Mouse (Mus musculus): ENCODE results near the gene Lrig2. TPM values are rescaled to one million over a fixed set of nuclear protein-coding genes. Genes with fewer than 3 reads are reported as not detected.
A peak's percentile ranks its signal among the peaks of the same experiment; 100 is the strongest.

Lrig2 gene
- total RNA-seq, 2 experiments from 2014 or later = 35.9 to 36.9 TPM

GRCm38 (mm10) chr3:104514510-104514909, 2.8 kb upstream of the Lrig2 start:
- DNase-seq = no peak
- intact Hi-C loops (cut with DNase I) = loop anchor here (5.0 kb wide), 1 partner anchor 168 kb away; no protein-coding TSS in a partner anchor

DNA sequence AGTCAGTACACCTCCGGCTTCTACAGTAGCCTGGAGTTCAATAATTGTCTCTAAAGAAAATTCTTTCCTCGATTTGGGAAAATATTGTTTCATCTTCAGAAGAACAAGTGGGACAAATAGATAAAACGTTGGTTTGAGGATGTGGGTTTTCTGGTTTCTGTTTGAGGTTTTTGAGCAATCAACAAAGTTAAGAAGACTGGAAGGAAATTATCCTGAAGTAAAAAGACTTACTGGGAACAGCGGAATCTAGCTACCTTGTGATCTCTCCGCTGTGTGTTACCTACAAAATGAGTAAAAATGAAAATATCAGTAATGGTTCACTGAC, 668 bp upstream of the Lrig2 start:
- no peak for DNase-seq
- intact Hi-C loops (cut with DNase I) = loop anchor here (5.0 kb wide), 1 partner anchor 170 kb away; no protein-coding TSS in a partner anchor

DNA sequence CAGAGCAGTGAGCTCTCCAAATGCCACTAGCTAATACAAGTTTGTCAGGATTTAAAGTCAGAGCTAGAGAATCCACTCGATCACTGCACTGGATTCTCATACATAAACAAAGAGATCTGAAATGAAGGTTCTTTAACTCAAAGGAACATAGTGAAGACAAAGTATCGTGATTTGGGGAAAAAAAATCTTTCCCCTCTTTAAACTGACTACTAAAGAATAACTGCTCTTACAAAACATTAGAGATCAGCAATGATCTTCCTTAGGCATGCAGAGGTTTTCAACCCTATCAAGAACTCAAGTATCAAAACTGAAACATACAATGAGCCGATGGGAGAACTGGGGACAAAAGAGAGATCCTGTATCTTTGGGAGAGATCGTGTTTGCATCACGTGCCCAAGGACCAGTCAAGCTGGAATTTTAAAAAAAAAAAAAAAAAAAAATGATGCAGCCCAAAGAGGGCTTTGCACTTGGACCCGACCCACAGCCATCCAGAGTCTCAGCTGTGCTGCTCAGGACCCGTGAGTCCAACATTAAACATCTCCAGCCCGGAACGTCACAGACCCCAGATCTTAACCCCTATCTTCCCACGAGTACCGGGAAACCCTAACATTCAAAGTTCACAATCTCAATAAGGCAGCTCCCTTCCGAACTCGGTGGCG, 818 bp downstream of the Lrig2 start:
- intact Hi-C loops (cut with DNase I) = loop anchor here (5.0 kb wide), 1 partner anchor 171 kb away; no protein-coding TSS in a partner anchor
- no peak for DNase-seq

DNA sequence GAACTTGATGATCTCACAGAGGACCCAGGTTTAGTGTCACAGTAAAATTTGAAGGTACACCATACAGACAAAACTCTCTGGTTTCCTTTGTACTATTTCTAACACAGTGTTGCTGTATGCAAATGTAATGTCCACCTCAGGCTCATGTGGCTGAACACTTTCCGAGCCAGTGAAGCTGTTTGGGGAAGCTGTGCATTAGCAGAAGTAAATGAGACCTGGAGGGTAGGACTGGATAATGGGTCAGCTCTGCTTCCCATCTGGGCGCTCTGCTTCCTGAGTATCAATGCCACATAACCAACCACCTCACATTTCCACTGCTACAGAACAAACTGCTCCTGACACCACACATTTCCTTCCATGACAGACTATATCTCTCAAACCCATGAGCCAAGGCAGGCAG, 10.1 kb downstream of the Lrig2 start:
- DNase-seq = no peak
- intact Hi-C loops (cut with DNase I) = no loop called here

DNA sequence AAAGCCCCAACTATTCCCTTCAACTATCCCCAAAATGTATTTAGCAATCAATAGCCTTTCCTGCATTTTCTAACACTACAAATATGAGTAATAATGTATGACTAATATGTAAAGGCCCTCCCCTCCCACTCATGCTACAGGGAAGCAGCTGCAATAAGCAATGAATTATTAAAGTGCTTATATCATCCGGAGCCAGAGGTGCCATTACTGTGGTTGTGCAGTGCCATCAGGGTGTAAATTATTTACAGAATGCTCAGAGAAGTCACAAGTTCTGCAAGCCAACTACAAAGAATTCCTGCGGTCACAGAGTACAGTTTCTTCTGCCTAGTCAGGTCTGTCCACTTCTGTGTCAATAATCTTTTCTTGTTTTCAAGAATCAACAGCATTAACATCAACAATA, 10.8 kb downstream of the Lrig2 start:
- intact Hi-C loops (cut with DNase I) = no loop called here
- DNase-seq = no peak

DNA sequence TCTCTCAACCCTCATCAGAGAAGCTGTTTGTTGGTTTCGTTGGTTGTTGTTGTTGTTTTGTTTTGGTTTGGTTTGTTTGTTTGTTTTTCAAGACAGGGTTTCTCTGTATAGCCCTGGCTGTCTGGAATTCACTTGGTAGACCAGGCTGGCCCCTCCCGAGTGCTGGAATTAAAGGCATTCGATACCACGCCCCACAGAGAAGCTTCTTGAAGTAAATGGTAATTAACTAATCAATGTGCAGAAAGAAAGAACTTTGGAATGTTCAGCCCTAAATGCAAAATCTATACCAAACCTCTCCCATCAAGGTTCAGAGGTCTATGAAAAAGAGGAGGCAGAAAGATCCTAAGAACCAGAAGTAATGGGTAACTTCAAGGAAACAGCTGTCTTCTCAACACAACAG, 15.5 kb downstream of the Lrig2 start:
- no peak for DNase-seq
- intact Hi-C loops (cut with DNase I) = no loop called here

GRCm38 (mm10) chr3:104480946-104481719, 30.6 kb downstream of the Lrig2 start:
- intact Hi-C loops (cut with DNase I) = no loop called here
- DNase-seq = no peak

GRCm38 (mm10) chr3:104478056-104478455, 33.7 kb downstream of the Lrig2 start:
- intact Hi-C loops (cut with DNase I) = no loop called here
- DNase-seq = no peak

- DNase-seq = no peak
- intact Hi-C loops (cut with DNase I) = no loop called here
Measured at GRCm38 (mm10) chr3:104469421-104469820, 42.3 kb downstream of the Lrig2 start.

DNA sequence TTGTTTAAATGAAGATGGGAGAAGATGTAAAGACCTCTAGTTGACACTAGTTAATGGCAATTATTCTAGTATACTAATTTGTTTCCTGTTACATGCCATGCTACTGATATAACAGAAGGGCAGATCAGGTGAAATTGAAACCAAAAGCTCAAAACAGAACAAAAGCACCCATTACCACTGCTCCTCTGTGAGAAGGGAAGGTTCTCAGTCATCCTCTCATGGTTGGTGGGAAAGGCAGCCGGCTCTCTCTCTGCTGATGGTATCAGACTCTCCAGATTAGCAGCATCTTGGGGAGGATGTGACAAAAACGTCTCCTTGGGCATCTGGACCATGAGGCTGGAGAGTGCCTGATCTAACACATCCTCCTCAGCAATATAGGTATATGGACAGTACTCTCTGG, 50.5 kb downstream of the Lrig2 start:
- intact Hi-C loops (cut with DNase I) = no loop called here
- no peak for DNase-seq

DNA sequence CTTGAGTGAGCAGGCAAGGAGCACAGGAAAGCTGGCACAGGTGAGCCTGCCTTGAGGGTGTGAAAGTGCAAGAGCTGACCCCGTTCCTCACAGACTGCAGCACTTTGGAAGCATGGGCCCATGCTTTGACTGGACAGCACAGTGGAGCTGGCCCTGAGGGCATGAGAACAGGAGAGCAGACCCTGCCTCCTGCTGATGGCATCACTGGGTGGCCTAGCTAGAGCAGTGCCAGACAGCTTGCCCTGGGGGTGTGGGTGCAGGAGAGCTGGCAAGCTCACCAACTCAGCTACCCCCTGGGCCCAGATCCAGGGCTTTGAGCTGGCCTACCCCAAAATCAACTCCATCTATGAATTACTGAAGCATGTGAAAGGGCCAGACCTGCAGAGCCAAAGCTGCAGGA, 53.1 kb downstream of the Lrig2 start:
- DNase-seq = no peak
- intact Hi-C loops (cut with DNase I) = no loop called here

DNA sequence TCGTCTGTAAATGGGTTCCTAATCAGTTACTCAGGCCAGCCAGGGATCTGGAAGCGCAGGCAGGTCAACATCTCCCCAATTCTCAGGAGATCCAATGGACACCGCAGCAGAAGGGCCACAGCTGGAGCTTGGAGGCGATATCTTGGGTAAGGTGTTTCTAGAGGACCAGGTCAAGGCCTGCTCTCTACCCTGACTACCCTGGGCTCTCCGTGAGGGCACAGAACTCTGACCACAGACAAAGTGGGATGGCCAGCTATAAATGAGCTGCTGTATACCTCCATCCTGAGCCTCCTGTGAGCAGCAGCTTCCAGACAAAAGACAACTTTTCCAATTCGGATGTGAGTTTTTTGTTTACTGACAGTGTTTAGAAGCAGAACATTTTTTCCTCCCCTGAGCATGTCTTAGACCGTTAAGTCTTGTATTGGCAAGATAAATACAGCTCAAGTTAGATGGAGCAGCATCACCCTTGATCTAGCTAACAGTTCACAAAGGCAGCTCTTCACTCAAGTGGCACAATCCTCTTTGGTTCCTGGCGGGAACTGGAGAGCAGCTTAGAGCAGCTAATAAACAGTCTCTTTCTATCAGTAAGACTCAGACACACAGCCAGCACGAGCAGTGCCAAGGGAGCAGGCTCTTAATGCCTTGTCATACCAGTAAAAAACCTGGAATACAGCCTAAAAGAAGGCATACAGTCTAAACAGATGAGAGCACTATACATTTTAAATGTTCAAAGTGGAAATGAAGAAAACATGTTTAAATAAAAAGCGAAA, 56.0 kb downstream of the Lrig2 start:
- intact Hi-C loops (cut with DNase I) = no loop called here
- DNase-seq = no peak

DNA sequence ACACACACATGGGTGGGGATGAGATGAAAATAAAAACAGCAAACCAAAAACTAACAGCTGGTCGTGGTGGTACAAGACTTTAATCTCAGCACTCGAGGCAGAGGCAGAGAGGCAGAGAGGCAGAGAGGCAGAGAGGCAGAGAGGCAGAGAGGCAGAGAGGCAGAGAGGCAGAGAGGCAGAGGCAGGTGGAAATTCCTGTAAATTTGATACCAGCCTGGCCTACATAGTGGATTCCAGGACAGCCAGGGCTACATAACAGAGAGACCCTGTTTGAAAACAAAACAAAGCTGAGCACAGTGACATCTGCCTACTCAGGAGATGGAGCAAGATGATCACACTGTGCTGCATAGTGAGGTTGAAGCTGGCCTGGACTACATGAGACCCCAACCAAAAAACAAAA, 64.5 kb downstream of the Lrig2 start:
- intact Hi-C loops (cut with DNase I) = loop anchor here (10.0 kb wide), 1 partner anchor 342 kb away; no protein-coding TSS in a partner anchor
- no peak for DNase-seq

GRCm38 (mm10) chr3:104446689-104447088, 65.0 kb downstream of the Lrig2 start:
- intact Hi-C loops (cut with DNase I) = loop anchor here (10.0 kb wide), 1 partner anchor 342 kb away; no protein-coding TSS in a partner anchor

DNA sequence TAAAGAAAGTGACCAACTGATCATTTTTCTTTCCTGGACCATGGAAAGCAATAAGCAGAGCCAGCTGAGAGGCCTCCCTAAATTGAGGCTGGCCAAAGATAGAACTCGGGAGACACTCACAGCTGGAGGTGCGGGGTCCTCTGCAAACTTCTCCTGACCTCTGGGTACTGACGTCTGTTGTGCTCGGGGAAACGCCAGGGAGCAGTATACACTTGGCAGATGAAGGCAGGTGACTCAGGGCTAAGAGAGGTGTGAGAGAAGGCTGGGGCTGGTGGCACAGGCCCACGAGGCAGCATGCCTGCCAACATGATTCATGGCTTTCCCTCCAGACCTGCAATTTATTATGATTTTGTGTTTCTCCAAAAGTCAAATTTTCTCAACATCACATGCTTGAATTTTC, 66.1 kb downstream of the Lrig2 start:
- intact Hi-C loops (cut with DNase I) = loop anchor here (10.0 kb wide), 1 partner anchor 341 kb away; no protein-coding TSS in a partner anchor
- DNase-seq = no peak

More at GRCm38 (mm10) chr3:104446689-104447088, 65.0 kb downstream of the Lrig2 start:
- DNase-seq = no peak

GRCm38 (mm10) chr3:104444946-104445460, 66.7 kb downstream of the Lrig2 start:
- intact Hi-C loops (cut with DNase I) = loop anchor here (5.0 to 10.0 kb wide), 2 partner anchors 340 to 423 kb away; no protein-coding TSS in a partner anchor
- DNase-seq = no peak

- DNase-seq = no peak
- intact Hi-C loops (cut with DNase I) = loop anchor here (5.0 to 10.0 kb wide), 2 partner anchors 339 to 422 kb away; no protein-coding TSS in a partner anchor
Measured at GRCm38 (mm10) chr3:104444082-104444481, 67.6 kb downstream of the Lrig2 start.

DNA sequence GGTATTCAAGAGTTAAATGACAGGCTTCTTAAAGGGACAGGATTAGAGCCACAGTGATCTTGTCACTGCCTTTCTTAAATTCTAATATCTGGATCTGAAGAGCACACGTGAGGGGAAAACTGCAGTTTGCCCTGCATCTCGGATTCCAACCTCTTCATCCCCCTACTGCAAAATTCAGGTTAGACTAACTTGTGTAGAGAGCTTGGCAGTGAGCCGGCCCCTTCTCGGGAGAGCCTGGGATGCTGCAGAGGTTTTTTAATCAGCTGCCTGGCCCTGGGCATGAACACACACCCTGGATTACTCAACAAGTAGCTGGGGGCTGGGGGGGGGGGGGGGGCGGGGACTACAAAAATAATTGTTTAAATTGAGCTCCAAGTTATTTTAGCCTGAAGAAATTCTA, 69.4 kb downstream of the Lrig2 start:
- DNase-seq = peak; percentile 45
- intact Hi-C loops (cut with DNase I) = loop anchor here (5.0 to 10.0 kb wide), 2 partner anchors 338 to 420 kb away; no protein-coding TSS in a partner anchor

DNA sequence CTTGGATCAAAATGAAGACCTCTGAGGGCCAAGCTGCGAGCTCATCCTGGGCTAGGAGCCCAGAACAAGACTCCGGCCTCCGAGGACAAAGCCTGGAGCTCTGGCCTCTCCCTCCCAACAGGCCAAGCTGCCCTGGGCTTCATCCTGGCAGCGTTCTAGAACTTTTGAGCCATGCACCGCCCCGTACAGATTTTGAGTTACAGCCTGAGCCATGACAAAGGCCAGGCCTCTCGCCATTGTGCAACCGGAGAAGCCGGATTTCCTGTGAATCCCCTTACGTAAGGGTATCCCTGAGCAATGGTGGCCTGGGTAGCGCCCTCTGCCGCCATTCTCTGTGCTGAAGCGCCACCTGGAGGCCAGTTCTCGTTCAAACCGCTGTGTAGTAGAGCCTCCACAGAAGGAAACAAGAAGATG, 69.8 kb downstream of the Lrig2 start:
- intact Hi-C loops (cut with DNase I) = loop anchor here (5.0 to 10.0 kb wide), 2 partner anchors 337 to 420 kb away; no protein-coding TSS in a partner anchor
- DNase-seq = peak; percentile 97

DNA sequence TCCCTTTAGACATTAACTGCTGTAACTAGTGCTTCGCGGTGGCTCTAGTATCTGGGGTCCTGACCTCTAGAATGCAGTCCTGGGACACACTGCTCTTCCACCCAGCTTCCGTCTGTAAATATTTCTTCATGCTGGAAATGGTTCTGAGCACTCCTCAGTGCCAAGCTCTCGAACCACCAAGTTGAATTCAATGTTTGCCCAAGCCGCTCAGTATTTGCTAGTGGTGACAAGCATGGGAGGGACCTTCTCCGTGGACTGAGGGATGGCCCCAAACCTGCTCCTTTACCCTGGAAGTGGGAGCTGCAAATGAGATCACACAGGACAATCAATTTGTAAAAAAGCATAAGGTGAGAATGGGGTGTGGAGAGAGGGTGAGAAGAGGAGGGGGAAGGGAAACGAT, 70.3 kb downstream of the Lrig2 start:
- intact Hi-C loops (cut with DNase I) = loop anchor here (5.0 to 10.0 kb wide), 2 partner anchors 337 to 419 kb away; no protein-coding TSS in a partner anchor
- no peak for DNase-seq

Data from left cerebral cortex, postnatal 4 days (tissue).